Mouse (Mus musculus) adrenal gland, postnatal 10 days (tissue): Measurements from ENCODE around the gene Phc2. TPM values are rescaled to one million over a fixed set of nuclear protein-coding genes. Genes with fewer than 3 reads are reported as not detected.
A peak's percentile ranks its signal among the peaks of the same experiment; 100 is the strongest.
"Not testable (repeated sequence)": the region's sequence is repeated elsewhere in the genome, so short reads cannot be mapped to it uniquely, and the experiment has no call there.

ENCODE experiments used
- DNase-seq: peaks from one replicate; pipeline ENCODE4 v3.0.0; 2021; ENCODE audit warnings: mixed read lengths
- total RNA-seq, 2 experiments: library from RNA; stranded (reverse); gene quantifications; 2 replicates each; pipeline ENCODE4 v1.2.3; 2021

Gene Phc2
- total RNA-seq, 2 experiments from 2014 or later: 76.2 to 77.8 TPM

- no peak for DNase-seq
Observed at GRCm38 (mm10) chr4:128645896-128646295, 8.6 kb upstream of the Phc2 start.

DNA sequence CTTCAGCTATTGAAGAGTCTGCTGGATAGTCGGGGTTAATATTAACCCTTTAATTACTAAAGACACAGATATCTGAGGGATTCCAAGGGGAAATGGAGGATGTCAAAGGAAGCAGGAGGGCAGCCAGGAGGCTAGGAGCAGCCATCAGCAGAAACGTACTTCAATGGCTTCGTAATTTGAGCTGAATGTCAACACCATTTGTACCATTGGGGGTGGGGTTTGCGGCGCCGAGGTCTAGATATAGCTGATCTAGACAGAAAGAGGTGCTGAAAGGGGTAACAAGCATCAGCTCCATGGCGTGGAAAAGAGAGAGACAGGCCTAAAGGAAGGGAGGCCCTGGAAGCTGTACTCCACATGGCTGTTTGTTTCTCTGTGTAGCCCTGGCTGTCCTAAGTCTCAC, 7.7 kb upstream of the Phc2 start:
- DNase-seq: no peak

DNA sequence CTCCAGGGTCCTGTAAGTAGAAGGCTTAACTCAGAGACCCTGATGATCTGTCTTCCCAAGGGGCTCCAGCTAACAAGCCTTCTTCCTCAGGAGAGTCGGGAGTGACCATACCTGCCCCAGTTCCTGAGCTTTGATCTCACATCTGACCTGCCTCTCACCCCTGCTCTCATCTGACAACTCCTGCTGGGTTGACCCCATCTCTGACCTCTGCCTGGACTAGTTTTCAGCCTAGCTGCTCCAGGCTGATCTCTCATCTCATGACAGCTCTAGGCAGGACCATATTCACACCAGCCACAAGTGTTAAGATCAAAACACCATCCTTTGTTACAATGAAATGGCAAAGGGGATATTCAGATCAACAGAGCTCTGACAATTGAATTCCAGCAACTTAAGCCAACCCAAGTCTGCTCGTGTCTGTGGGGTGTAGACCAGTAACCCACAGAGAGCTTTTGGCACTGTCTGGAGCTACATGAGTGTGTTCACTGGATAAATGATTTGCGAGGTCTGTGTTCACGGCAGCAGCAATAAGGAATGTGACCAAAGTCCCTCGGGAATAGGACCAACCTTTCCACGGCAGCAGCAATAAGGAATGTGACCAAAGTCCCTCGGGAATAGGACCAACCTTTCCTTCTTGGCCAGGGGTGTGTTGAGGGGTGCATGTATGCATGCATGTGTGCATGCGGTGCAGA, 5.8 kb upstream of the Phc2 start:
- DNase-seq: no peak

- DNase-seq: no peak
Observed at GRCm38 (mm10) chr4:128651530-128651929, 3.0 kb upstream of the Phc2 start.

GRCm38 (mm10) chr4:128652584-128653298, 1.8 kb upstream of the Phc2 start:
- DNase-seq: peak; percentile 42

- no peak for DNase-seq
Observed at GRCm38 (mm10) chr4:128655446-128655845, 944 bp downstream of the Phc2 start.

DNA sequence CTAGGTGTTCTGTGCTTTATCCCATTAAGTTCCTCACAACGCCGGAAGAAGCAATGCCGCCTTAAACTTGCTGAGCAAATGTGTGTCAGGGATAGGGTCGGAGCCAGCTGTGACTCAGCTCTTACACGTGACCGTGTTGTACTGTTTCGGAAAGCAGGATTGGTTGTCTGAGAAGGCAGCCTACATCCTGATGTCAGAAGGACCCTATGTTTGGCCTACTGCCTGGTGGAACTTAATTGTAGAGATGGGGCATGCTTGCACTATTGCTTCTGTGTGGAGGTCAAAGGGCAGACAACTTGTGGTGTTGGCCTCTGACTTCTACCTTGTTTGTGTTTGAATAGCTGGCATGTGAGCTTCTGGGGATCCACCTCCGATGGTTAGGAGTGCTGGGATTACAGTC, 5.7 kb downstream of the Phc2 start:
- no peak for DNase-seq

- no peak for DNase-seq
Observed at GRCm38 (mm10) chr4:128661063-128661462, 6.6 kb downstream of the Phc2 start.

DNA sequence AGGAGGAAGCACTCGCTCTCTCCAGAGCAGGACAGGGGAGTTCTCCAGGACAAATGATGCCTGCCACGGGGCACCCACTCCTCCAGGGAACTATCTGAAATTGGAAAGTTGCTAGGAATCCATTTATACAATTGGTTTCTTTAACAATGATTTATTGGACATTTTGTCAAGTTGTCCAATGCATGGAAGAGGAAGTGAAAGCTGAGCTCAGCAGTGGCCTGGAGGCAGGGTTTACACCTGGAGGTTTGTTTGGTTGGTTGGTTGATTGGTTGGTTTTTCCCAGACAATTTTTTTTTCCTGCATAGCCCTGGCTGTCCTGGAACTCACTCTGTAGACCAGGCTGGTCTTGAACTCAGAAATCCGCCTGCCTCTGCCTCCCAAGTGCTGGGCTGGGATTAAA, 9.5 kb downstream of the Phc2 start:
- no peak for DNase-seq

GRCm38 (mm10) chr4:128666362-128666761, 11.9 kb downstream of the Phc2 start:
- not testable (repeated sequence) for DNase-seq

GRCm38 (mm10) chr4:128667195-128667594, 12.7 kb downstream of the Phc2 start:
- not testable (repeated sequence) for DNase-seq

GRCm38 (mm10) chr4:128669229-128669628, 14.7 kb downstream of the Phc2 start:
- DNase-seq: no peak

DNA sequence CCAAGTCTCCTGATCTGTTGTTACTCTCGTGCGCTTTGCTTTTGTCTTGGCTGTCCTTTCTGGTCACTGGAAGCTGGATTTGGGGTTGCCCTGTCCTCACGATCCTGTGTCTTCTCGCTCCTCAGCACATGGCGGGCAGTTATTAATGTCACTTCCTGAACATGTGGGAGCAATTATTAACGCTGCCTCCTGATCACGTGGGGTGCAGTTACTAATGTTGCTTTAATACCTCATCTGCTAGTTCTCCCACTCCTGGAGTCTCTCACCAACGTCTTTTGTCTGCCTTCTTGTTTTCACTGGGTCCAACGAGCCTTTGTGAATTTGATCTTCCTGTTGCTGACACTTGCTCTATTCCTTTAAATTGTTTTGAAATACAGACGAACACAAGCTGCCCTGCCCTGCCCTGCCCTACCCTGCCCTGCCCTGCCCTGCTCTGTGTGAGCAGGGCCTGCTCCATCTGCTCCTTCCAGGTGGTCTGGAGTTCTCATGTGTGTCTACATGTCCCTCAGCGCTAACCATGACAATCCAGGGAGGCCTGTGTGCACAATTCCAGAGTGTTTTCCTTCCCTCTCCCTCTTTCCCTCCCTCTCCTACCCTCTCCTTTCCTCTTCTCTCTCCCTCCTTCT, 16.2 kb downstream of the Phc2 start:
- no peak for DNase-seq

DNA sequence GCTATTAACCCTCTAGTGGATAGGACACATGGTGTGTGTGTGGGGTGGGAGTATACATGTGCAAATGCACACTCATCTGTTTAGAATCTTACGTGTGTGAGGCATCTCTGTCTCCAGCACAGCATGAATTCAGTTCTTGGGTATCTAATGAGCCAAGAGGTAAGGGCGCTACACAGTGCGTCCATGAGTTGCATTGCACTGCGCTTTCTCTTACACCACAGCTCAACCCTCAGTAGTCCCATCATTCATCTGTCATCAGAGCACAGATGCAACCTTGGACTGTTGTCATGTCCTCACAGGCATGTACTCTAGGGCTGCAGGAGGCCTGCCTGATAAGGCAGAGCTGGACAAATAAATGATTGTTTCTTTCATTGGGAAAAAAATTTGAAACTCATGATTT, 18.0 kb downstream of the Phc2 start:
- no peak for DNase-seq

DNA sequence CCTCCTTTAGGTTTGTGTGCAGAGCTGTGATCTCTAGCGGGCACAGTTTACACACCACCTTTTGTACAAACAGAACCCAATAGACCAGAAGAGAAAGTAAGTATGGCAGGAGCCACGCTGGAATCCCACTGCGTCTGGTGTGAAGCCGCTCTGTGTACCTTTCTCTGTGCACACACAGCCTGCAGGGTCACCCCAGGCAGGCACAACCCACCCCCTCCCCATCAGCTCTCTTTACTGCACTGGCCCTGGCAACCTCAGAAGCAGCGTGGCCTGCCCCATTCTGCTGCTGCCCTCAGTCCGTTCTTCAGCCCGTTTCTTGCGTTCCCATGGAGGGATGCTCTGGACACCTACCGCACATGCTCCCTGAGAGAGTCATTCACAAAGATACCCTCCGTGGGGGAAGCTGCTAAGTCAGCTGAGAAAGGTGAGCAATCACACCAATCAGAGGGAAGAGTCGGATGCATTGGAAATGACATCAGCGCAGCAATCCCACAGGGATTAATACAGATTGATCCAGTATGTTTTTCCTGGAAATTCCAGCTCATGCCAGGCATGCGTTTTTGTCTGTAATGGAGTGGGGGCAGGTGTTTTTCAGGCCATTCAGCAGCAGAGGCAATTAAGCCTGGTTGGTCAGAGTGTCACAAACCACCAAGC, 24.2 kb downstream of the Phc2 start:
- DNase-seq: no peak

DNA sequence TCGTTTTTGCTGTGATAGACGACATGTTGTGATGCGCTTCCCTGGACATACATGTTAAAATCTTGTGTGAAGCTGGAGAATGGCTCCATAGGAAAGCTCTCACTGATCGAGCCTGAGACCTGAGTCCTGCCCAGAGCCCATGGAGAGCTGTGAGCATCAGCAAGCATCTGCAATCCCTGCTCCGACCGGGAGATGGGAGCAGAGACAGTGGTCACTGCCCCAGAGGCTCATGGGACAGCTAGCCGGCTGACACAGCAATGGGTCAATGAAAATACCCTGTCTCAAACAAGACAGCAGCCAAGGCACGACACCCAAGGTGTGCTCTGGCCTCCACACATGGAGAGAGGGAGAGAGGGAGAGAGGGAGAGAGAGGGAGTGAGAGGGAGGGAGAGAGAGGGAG, 26.6 kb downstream of the Phc2 start:
- peak; percentile 65 for DNase-seq

GRCm38 (mm10) chr4:128682281-128682680, 27.8 kb downstream of the Phc2 start:
- no peak for DNase-seq

- DNase-seq: no peak
Observed at GRCm38 (mm10) chr4:128683706-128684105, 29.2 kb downstream of the Phc2 start.

DNA sequence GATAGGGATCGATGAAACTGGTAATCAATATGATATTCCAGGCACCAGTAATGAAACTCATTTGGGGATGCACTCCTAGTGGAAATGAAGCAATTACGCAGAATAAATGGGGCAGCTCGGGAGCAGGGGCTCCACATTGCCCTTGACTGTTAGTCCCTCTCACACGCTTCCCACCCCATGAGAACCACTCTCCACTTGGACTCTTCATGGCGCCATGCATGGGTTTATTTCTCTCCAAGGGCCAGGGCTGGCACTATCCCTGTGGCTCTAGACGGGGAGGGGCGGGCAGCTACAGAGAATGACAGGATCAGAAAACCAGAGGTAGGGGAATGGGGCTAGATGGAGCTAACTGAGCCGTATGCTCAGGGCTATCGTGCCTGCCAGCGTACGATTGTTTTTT, 29.6 kb downstream of the Phc2 start:
- no peak for DNase-seq

- no peak for DNase-seq
Observed at GRCm38 (mm10) chr4:128688513-128688913, 34.0 kb downstream of the Phc2 start.

GRCm38 (mm10) chr4:128688976-128689375, 34.5 kb downstream of the Phc2 start:
- no peak for DNase-seq

DNA sequence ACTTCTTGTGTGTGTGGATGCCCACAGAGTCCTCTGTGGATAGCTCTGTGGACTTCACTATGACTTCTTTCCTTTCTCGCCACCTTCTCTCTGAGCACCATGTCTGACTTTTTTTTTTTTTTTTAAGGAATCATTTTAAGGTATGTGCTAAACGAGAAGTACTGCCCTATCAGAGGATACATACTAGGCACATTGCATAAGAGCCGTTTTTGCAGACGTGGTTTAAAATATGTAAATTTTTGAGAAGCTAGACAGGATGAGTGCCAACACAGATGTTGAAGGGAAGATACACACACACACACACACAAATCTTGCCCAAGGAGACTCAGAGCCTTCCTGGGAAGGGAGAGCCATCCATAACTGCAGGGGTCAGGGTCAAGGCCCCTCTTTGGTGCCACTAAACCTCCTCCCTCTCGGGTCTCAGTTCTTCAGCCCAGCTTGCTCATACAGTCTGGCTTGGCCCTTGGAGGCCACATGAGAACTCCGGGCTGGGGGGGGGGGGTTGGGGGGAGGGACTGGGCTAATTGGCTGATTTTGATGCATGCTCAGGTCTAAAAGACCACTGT, 35.3 kb downstream of the Phc2 start:
- DNase-seq: no peak

- DNase-seq: no peak
Observed at GRCm38 (mm10) chr4:128691195-128691594, 36.7 kb downstream of the Phc2 start.
